Mouse (Mus musculus): ENCODE measurements around the gene Nap1l1. TPM values are rescaled to one million over a fixed set of nuclear protein-coding genes. Genes with fewer than 3 reads are reported as not detected.
A peak's percentile ranks its signal among the peaks of the same experiment; 100 is the strongest.

Gene Nap1l1
- total and polyA plus RNA-seq, 2 experiments: 3.7 to 27.8 TPM

- H3K4me3 ChIP-seq (ENCODE audit: insufficient read depth, low read depth, low read length): no peak overlapping the region
- H3K27me3 ChIP-seq (ENCODE audit: control insufficient read depth, insufficient read depth, low read length): no peaks in the 10 kb centered on the region
- H3K79me2 ChIP-seq (ENCODE audit: control insufficient read depth, insufficient read depth, low read length): peaks cover 10% of the 10 kb centered on the region
- no peak overlapping the region for H3K9ac ChIP-seq (ENCODE audit: low read depth, low read length)
- H3K27ac ChIP-seq (replicated peaks; ENCODE audit: insufficient read depth, low read depth, low read length): no peak overlapping the region
- no peaks in the 10 kb centered on the region for H3K36me3 ChIP-seq (ENCODE audit: control insufficient read depth, insufficient read depth, low read length)
- peak; percentile 50 for DNase-seq (ENCODE audit: extremely low read depth, low read depth, low spot score)
- TF ChIP-seq CTCF (IDR thresholded peaks at IDR 0.05; ENCODE audit: low read depth, low read length) (no peak), POLR2A (IDR thresholded peaks at IDR 0.05; ENCODE audit: extremely low read depth, insufficient read depth, low read length) (no peak)
- WGBS: 61% methylated on average over 9 of the region's 9 CpGs
- peaks cover 3% of the 10 kb centered on the region; the same call in 1 of the 2 replicates for H3K4me1 ChIP-seq (ENCODE audit: control insufficient read depth, insufficient read depth, low read length)
Measured at GRCm38 (mm10) chr10:111471166-111471565, 1.9 kb upstream of the Nap1l1 start.

GRCm38 (mm10) chr10:111473511-111474371 lies 718 bp downstream of the Nap1l1 start:
- 2% methylated on average over 55 of the region's 58 CpGs for WGBS
- H3K27ac ChIP-seq (replicated peaks; ENCODE audit: insufficient read depth, low read depth, low read length): no peak overlapping the region
- no peak for DNase-seq (ENCODE audit: extremely low read depth, low read depth, low spot score)
- TF ChIP-seq CTCF (IDR thresholded peaks at IDR 0.05; ENCODE audit: low read depth, low read length): no peak
- TF ChIP-seq POLR2A (IDR thresholded peaks at IDR 0.05; ENCODE audit: extremely low read depth, insufficient read depth, low read length): no peak
- peak overlapping the region; percentile 93 for H3K9ac ChIP-seq (ENCODE audit: low read depth, low read length)
- peaks cover 6% of the 10 kb centered on the region; the same call in 1 of the 2 replicates for H3K4me1 ChIP-seq (ENCODE audit: control insufficient read depth, insufficient read depth, low read length)
- H3K27me3 ChIP-seq (ENCODE audit: control insufficient read depth, insufficient read depth, low read length): no peaks in the 10 kb centered on the region
- H3K4me3 ChIP-seq (ENCODE audit: insufficient read depth, low read depth, low read length): peak overlapping the region; percentile 88
- H3K79me2 ChIP-seq (ENCODE audit: control insufficient read depth, insufficient read depth, low read length): peaks cover 18% of the 10 kb centered on the region
- H3K36me3 ChIP-seq (ENCODE audit: control insufficient read depth, insufficient read depth, low read length): no peaks in the 10 kb centered on the region

GRCm38 (mm10) chr10:111476301-111476700 lies 3.3 kb downstream of the Nap1l1 start:
- WGBS: 89% methylated on average over 4 of the region's 4 CpGs
- H3K9ac ChIP-seq (ENCODE audit: low read depth, low read length): no peak overlapping the region

GRCm38 (mm10) chr10:111476989-111477510 lies 4.0 kb downstream of the Nap1l1 start:
- no peaks in the 10 kb centered on the region for H3K27me3 ChIP-seq (ENCODE audit: control insufficient read depth, insufficient read depth, low read length)
- 0 out of 2 replicates have a peak, but pooled peaks cover under 1% of the 10 kb centered on the region for H3K36me3 ChIP-seq (ENCODE audit: control insufficient read depth, insufficient read depth, low read length)
- peaks cover 9% of the 10 kb centered on the region for H3K4me1 ChIP-seq (ENCODE audit: control insufficient read depth, insufficient read depth, low read length)
- H3K27ac ChIP-seq (replicated peaks; ENCODE audit: insufficient read depth, low read depth, low read length): no peak overlapping the region
- no peak overlapping the region for H3K9ac ChIP-seq (ENCODE audit: low read depth, low read length)
- DNase-seq (ENCODE audit: extremely low read depth, low read depth, low spot score): peak; percentile 51
- 46% methylated on average over 6 of the region's 6 CpGs for WGBS
- TF ChIP-seq POLR2A (IDR thresholded peaks at IDR 0.05; ENCODE audit: extremely low read depth, insufficient read depth, low read length): no peak
- TF ChIP-seq CTCF (IDR thresholded peaks at IDR 0.05; ENCODE audit: low read depth, low read length): no peak
- H3K4me3 ChIP-seq (ENCODE audit: insufficient read depth, low read depth, low read length): no peak overlapping the region
- H3K79me2 ChIP-seq (ENCODE audit: control insufficient read depth, insufficient read depth, low read length): peaks cover 24% of the 10 kb centered on the region

More at GRCm38 (mm10) chr10:111476301-111476700, 3.3 kb downstream of the Nap1l1 start:
- H3K27ac ChIP-seq (replicated peaks; ENCODE audit: insufficient read depth, low read depth, low read length): no peak overlapping the region
- H3K27me3 ChIP-seq (ENCODE audit: control insufficient read depth, insufficient read depth, low read length): no peaks in the 10 kb centered on the region
- H3K4me1 ChIP-seq (ENCODE audit: control insufficient read depth, insufficient read depth, low read length): peaks cover 6% of the 10 kb centered on the region; the same call in 1 of the 2 replicates
- no peaks in the 10 kb centered on the region for H3K36me3 ChIP-seq (ENCODE audit: control insufficient read depth, insufficient read depth, low read length)
- TF ChIP-seq POLR2A (IDR thresholded peaks at IDR 0.05; ENCODE audit: extremely low read depth, insufficient read depth, low read length) (no peak), CTCF (IDR thresholded peaks at IDR 0.05; ENCODE audit: low read depth, low read length) (no peak)
- DNase-seq (ENCODE audit: extremely low read depth, low read depth, low spot score): no peak
- H3K79me2 ChIP-seq (ENCODE audit: control insufficient read depth, insufficient read depth, low read length): peaks cover 24% of the 10 kb centered on the region
- no peak overlapping the region for H3K4me3 ChIP-seq (ENCODE audit: insufficient read depth, low read depth, low read length)

- Histone ChIP-seq H3K36me3 (ENCODE audit: control insufficient read depth, insufficient read depth, low read length) (0 out of 2 replicates have a peak, but pooled peaks cover 2% of the 10 kb centered on the region), H3K79me2 (ENCODE audit: control insufficient read depth, insufficient read depth, low read length) (peaks cover 18% of the 10 kb centered on the region; the same call in 1 of the 2 replicates), H3K4me1 (ENCODE audit: control insufficient read depth, insufficient read depth, low read length) (peaks cover 22% of the 10 kb centered on the region), H3K27ac (replicated peaks; ENCODE audit: insufficient read depth, low read depth, low read length) (no peak overlapping the region), H3K27me3 (ENCODE audit: control insufficient read depth, insufficient read depth, low read length) (no peaks in the 10 kb centered on the region), H3K4me3 (ENCODE audit: insufficient read depth, low read depth, low read length) (no peak overlapping the region), H3K9ac (ENCODE audit: low read depth, low read length) (no peak overlapping the region)
- no peak for DNase-seq (ENCODE audit: extremely low read depth, low read depth, low spot score)
- 94% methylated on average over 5 of the region's 5 CpGs for WGBS
- TF ChIP-seq CTCF (IDR thresholded peaks at IDR 0.05; ENCODE audit: low read depth, low read length): no peak
- no peak for TF ChIP-seq POLR2A (IDR thresholded peaks at IDR 0.05; ENCODE audit: extremely low read depth, insufficient read depth, low read length)
Measured at GRCm38 (mm10) chr10:111479599-111479998, 6.6 kb downstream of the Nap1l1 start.

Data from liver, adult 2 months (tissue).